Mouse (Mus musculus) heart, embryonic 11.5 days (tissue): ENCODE data around the gene D2hgdh. TPM values are rescaled to one million over a fixed set of nuclear protein-coding genes. Genes with fewer than 3 reads are reported as not detected.

ENCODE experiments used
- ATAC-seq: fragments of 200-750 bp; cut with Nextera tagmentation; replicated peaks from 2 replicates; pipeline ENCODE4 v1.8.0; 2017; ENCODE audit warnings: moderate library complexity; ENCODE audit not compliant: insufficient number of reproducible peaks, low FRiP score, low TSS enrichment
- H3K27ac ChIP-seq: fragments of 300-500 bp; sonication (generic); 2 replicates; pipeline ENCODE4 v1.5.1; 2014; ENCODE audit warnings: mild to moderate bottlenecking, low read depth, low read length
- H3K27me3 ChIP-seq: fragments of 300-500 bp; sonication (generic); 2 replicates; pipeline ENCODE4 v1.6.1; 2014; ENCODE audit warnings: mild to moderate bottlenecking, low read length, mixed read lengths; ENCODE audit not compliant: control insufficient read depth, insufficient read depth
- H3K36me3 ChIP-seq: fragments of 300-500 bp; sonication (generic); 2 replicates; pipeline ENCODE4 v1.6.1; 2014; ENCODE audit warnings: mild to moderate bottlenecking, low read length, moderate library complexity, mixed read lengths; ENCODE audit not compliant: control insufficient read depth, insufficient read depth
- H3K4me1 ChIP-seq: fragments of 300-500 bp; sonication (generic); 2 replicates; pipeline ENCODE4 v1.6.1; 2014; ENCODE audit warnings: low read length; ENCODE audit not compliant: control insufficient read depth, insufficient read depth
- H3K4me2 ChIP-seq: fragments of 300-500 bp; sonication (generic); 2 replicates; pipeline ENCODE4 v1.6.1; 2014; ENCODE audit warnings: mild to moderate bottlenecking, moderate library complexity
- H3K4me3 ChIP-seq: fragments of 300-500 bp; sonication (generic); 2 replicates; pipeline ENCODE4 v1.5.1; 2014; ENCODE audit warnings: low read depth, low read length
- H3K9ac ChIP-seq: fragments of 300-500 bp; sonication (generic); 2 replicates; pipeline ENCODE4 v1.6.1; 2014; ENCODE audit warnings: mild to moderate bottlenecking, low read depth, low read length, moderate library complexity
- H3K9me3 ChIP-seq: fragments of 300-500 bp; sonication (generic); replicated peaks from 2 replicates; pipeline ENCODE4 v1.6.1; 2016; ENCODE audit warnings: low read length; ENCODE audit not compliant: control insufficient read depth
- WGBS: fragments of 180-500 bp; shearing (Covaris S2); extraction: QIAGEN DNeasy Blood & Tissue Kit; methylation state at CpG from one replicate; pipeline ENCODE4 v1.1.7; 2014; ENCODE audit not compliant: insufficient replicate concordance; 5-methylcytosine and 5-hydroxymethylcytosine counted together
- polyA plus RNA-seq: library from polyadenylated mRNA; unstranded; fragments of >200 nt; fragmentation: Nextera tagmentation; extraction: Ambion mirVana; gene quantifications from 2 replicates; pipeline ENCODE4 v1.2.1, GENCODE M21; 2014

D2hgdh gene
- 12.0 and 12.9 TPM in 2 replicates for polyA plus RNA-seq

- peaks cover 7% of the 10 kb centered on the region for H3K4me1 ChIP-seq
- peak within 1 kb of the TSS; percentile 89 for H3K4me2 ChIP-seq
- ATAC-seq = no peak; the same call in 1 of the 2 replicates
- H3K27ac ChIP-seq = peak within 1 kb of the TSS; percentile 93
- H3K36me3 ChIP-seq = peaks cover 8% of the 10 kb centered on the region
- H3K9ac ChIP-seq = peak within 1 kb of the TSS; percentile 77
- H3K27me3 ChIP-seq = no peaks in the 10 kb centered on the region
- peak within 1 kb of the TSS; percentile 61 for H3K4me3 ChIP-seq
- WGBS = 6% methylated on average over 10 of the region's 10 CpGs
- H3K9me3 ChIP-seq = no peaks in the 10 kb centered on the region
Measured at GRCm38 (mm10) chr1:93824609-93825008, at the start of gene D2hgdh. TSS of gene D2hgdh (plus strand) at chr1:93824909.

DNA sequence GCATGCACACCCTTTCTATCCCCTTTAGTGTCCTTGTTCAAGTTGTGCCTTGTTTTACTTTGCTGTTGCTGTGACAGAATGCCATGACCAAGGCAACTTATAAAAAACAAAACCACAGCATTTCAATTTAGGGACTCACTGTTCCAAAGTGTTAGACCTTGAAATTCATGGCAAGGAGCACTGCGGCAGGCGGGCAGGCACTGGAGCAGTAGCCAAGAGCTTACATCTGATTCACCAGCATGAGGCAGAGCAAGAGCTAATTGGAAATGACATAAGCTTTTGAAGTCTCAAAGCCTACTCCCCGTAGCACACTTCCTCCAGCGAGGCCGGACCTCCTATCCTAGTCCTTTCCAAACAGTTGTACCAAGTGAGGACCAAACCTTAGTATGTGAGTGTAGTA, 48.0 kb upstream of the D2hgdh start:
- H3K27ac ChIP-seq = no peak overlapping the region
- no peaks in the 10 kb centered on the region for H3K4me1 ChIP-seq
- ATAC-seq = no peak
- H3K4me2 ChIP-seq = no peak overlapping the region
- H3K36me3 ChIP-seq = peaks cover 42% of the 10 kb centered on the region
- WGBS = 87% methylated on average over 5 of the region's 5 CpGs
- H3K9ac ChIP-seq = no peak overlapping the region
- H3K27me3 ChIP-seq = no peaks in the 10 kb centered on the region
- no peaks in the 10 kb centered on the region for H3K9me3 ChIP-seq
- H3K4me3 ChIP-seq = no peak overlapping the region

DNA sequence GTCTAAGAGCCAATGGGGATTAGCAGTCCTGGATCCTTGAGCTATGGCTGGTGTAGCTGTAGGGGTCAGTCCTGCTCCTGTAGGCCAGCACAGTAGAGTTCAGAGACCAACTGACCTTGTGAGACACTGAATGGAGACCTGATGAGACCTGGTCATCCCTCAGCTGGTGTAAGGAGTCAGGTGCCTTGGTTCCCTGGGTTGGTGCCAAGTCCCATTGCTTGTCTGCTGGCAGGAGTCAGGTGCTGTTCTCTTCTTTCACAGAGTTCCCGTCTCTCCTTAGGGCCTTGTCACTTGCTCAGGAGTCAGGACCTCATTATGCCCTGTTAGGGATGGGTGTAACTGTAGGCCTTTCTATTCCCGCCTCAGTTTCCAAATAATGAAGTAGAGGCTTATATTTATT, 37.8 kb upstream of the D2hgdh start:
- no peak overlapping the region for H3K4me2 ChIP-seq
- no peak overlapping the region for H3K4me3 ChIP-seq
- H3K27me3 ChIP-seq = no peaks in the 10 kb centered on the region
- H3K4me1 ChIP-seq = no peaks in the 10 kb centered on the region
- 89% methylated on average over 2 of the region's 2 CpGs for WGBS
- no peak for ATAC-seq
- no peaks in the 10 kb centered on the region for H3K9me3 ChIP-seq
- H3K9ac ChIP-seq = no peak overlapping the region
- H3K36me3 ChIP-seq = peaks cover 49% of the 10 kb centered on the region
- no peak overlapping the region for H3K27ac ChIP-seq

DNA sequence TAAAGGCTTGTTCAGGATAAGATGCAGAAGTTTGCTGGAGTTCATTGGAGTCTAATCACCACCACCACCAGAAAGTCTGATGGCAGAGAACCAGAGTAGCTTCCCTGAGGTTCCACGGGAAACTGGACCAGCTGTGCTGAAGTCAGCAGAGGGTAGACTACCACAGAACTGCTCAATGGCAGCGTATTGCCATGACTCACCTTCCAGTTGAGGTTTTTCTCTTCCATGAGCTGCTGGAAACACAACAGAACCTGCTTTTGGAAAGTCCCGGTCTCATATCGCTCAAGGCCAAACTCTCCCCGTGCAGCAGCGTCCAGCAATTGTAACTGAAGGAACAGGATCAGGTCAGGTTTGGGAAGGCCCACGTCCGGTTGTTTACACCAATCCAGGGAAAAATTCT, 30.2 kb upstream of the D2hgdh start:
- Histone ChIP-seq H3K36me3 (peaks cover 41% of the 10 kb centered on the region), H3K4me1 (no peaks in the 10 kb centered on the region), H3K27me3 (no peaks in the 10 kb centered on the region), H3K9me3 (no peaks in the 10 kb centered on the region), H3K9ac (no peak overlapping the region), H3K27ac (no peak overlapping the region), H3K4me3 (no peak overlapping the region), H3K4me2 (no peak overlapping the region)
- no peak for ATAC-seq
- 90% methylated on average over 8 of the region's 8 CpGs for WGBS

GRCm38 (mm10) chr1:93795886-93796285, 28.8 kb upstream of the D2hgdh start:
- Histone ChIP-seq H3K9me3 (no peaks in the 10 kb centered on the region), H3K4me1 (no peaks in the 10 kb centered on the region; the same call in 1 of the 2 replicates), H3K4me3 (no peak overlapping the region), H3K27ac (no peak overlapping the region), H3K27me3 (no peaks in the 10 kb centered on the region), H3K9ac (no peak overlapping the region), H3K36me3 (peaks cover 43% of the 10 kb centered on the region), H3K4me2 (no peak overlapping the region)
- no peak for ATAC-seq
- WGBS = 69% methylated on average over 8 of the region's 8 CpGs

DNA sequence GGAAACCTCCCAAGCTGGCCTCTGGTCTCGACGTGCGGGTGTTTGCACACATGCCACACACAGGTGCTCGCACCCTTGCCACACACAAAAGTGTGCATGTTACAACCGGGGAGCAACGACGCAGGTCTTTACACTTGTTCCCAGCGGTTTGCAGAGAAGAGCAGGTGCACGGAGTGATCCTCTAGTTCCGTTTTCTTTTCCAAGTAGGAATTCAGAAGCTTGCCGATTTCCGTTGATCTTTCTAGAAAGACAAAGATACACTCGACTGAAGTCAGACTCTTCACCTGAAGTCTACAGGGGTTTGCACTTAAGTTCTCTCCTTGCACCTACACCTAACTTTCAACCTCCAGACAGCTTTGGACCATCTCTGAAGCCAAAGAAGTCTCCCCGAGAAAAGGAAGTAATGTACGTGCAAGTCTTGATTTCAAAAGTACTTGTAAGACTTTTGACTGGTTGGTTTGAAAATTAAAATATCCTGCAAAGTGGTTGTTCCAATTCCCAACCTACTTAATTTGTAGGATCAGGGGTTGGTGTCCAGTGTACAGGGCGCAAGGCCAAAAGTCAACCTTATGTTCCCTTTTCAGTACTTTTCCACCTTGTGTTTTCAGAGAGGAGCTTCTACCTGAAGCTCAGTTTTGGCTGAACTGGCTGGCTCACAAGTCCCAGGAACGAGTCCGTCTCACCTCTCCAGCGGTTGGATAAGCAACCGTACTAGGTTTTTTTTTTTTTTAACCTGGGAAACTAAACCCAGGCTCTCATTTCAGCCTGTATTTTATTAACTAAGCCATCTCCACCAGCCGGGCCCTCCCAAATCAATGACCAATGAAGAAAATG, 23.8 kb upstream of the D2hgdh start:
- Histone ChIP-seq H3K9me3 (no peaks in the 10 kb centered on the region), H3K36me3 (peaks cover 5% of the 10 kb centered on the region), H3K4me3 (peak overlapping the region; percentile 83), H3K4me1 (peaks cover 18% of the 10 kb centered on the region), H3K9ac (peak overlapping the region; percentile 88), H3K27ac (peak overlapping the region; percentile 91; the same call in 1 of the 2 replicates), H3K4me2 (peak overlapping the region; percentile 81), H3K27me3 (no peaks in the 10 kb centered on the region)
- 68% methylated on average over 21 of the region's 21 CpGs for WGBS
- ATAC-seq = no peak

DNA sequence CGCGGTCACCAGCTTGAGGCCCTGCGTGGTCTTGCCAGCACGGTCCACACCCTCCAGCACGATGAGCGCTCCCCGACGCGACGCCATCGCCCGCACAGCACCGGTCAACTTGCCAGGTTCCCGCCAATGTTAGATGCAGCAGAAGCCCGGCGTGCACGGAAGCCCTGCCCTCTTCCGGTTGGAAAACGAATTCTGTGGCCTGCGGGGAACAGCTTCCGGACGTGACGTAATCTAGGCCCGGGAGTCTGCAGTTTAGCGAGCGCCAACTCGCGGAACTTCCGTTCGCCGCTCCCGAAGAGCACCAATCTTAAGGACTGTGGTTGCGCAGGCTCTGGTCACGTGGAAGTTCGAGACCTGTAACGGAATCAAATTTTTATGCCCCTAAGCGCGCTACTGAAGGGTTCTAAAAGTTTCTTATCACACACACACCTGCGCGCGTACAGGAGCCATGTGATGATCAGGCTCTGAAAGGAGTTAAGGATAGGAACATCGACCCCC, 22.9 kb upstream of the D2hgdh start, which contains the start of gene Dtymk:
TSS of gene Dtymk (minus strand) at position 194 of the 498 bp plus-strand sequence.
- Histone ChIP-seq H3K9ac (peak within 1 kb of the TSS; percentile 88), H3K4me2 (peak within 1 kb of the TSS; percentile 81), H3K27me3 (no peaks in the 10 kb centered on the region), H3K4me1 (peaks cover 18% of the 10 kb centered on the region), H3K27ac (peak within 1 kb of the TSS; percentile 91), H3K9me3 (no peaks in the 10 kb centered on the region), H3K36me3 (peaks cover 10% of the 10 kb centered on the region), H3K4me3 (peak within 1 kb of the TSS; percentile 83)
- under 1% methylated on average over 42 of the region's 42 CpGs for WGBS
- peak; percentile 52 for ATAC-seq

- no peak for ATAC-seq
- Histone ChIP-seq H3K36me3 (peaks cover 13% of the 10 kb centered on the region), H3K4me1 (peaks cover 18% of the 10 kb centered on the region), H3K4me2 (peak overlapping the region; percentile 81), H3K27me3 (no peaks in the 10 kb centered on the region), H3K9ac (no peak overlapping the region), H3K9me3 (no peaks in the 10 kb centered on the region), H3K27ac (peak overlapping the region; percentile 91; the same call in 1 of the 2 replicates), H3K4me3 (peak overlapping the region; percentile 75; the same call in 1 of the 2 replicates)
- 79% methylated on average over 5 of the region's 5 CpGs for WGBS
Measured at GRCm38 (mm10) chr1:93802771-93803170, 21.9 kb upstream of the D2hgdh start.
